Mouse (Mus musculus) G1E (cell line): ENCODE data around the gene Mmp15. TPM values are rescaled to one million over a fixed set of nuclear protein-coding genes. Genes with fewer than 3 reads are reported as not detected.

Experiments used
- ATAC-seq: 2 replicates; pipeline ENCODE4 v1.8.0; 2016; ENCODE audit warnings: mild to moderate bottlenecking; ENCODE audit not compliant: insufficient number of reproducible peaks, poor library complexity, low FRiP score, severe bottlenecking; ENCODE audit errors: extremely low read depth
- DNase-seq: peaks from one replicate; pipeline ENCODE4 v3.0.0; 2012; ENCODE audit warnings: low spot score
- H3K27me3 ChIP-seq: 2 replicates; pipeline ENCODE4 v1.6.1; 2012; ENCODE audit warnings: mild to moderate bottlenecking, low read length, inconsistent platforms; ENCODE audit not compliant: insufficient read depth
- H3K36me3 ChIP-seq: replicated peaks from 2 replicates; pipeline ENCODE3; 2012; ENCODE audit warnings: mild to moderate bottlenecking, inconsistent platforms
- H3K4me1 ChIP-seq: 2 replicates; pipeline ENCODE4 v1.6.1; 2012; ENCODE audit warnings: low read depth, low read length, inconsistent platforms, mixed read lengths; ENCODE audit not compliant: insufficient read depth
- H3K4me3 ChIP-seq: 2 replicates; pipeline ENCODE4 v1.5.1; 2012; ENCODE audit warnings: low read depth, mild to moderate bottlenecking, inconsistent platforms, low read length, moderate library complexity, mixed read lengths
- H3K9me3 ChIP-seq: replicated peaks from 2 replicates; pipeline ENCODE4 v1.6.1; 2012; ENCODE audit warnings: inconsistent platforms
- CTCF ChIP-seq: IDR thresholded peaks from 2 replicates; pipeline ENCODE4 v1.5.1; 2012; ENCODE audit warnings: low read depth, low read length, inconsistent platforms, mixed read lengths
- GATA1 ChIP-seq: IDR thresholded peaks from 2 replicates; pipeline ENCODE4 v1.6.1; 2012; ENCODE audit warnings: borderline replicate concordance, low read length, inconsistent platforms, mixed read lengths
- GATA2 ChIP-seq: IDR thresholded peaks from 2 replicates; pipeline ENCODE4 v1.6.1; 2012; ENCODE audit warnings: low read depth, low read length, inconsistent platforms, borderline replicate concordance
- POLR2AphosphoS5 ChIP-seq: IDR thresholded peaks from 2 replicates; pipeline ENCODE4 v1.6.1; 2012; ENCODE audit warnings: low read depth, low read length, inconsistent platforms; ENCODE audit not compliant: insufficient replicate concordance
- TAL1 ChIP-seq: conservative IDR thresholded peaks from 2 replicates; pipeline ENCODE4 v1.6.1; 2012; ENCODE audit warnings: low read depth, low read length, inconsistent platforms, mixed read lengths
- polyA plus RNA-seq: library from polyadenylated mRNA; stranded (reverse); fragments of >175 nt; gene quantifications from 2 replicates; pipeline ENCODE4 v1.2.3, GENCODE M21; 2012
- total RNA-seq, 2 experiments: library from RNA; stranded (forward) in 1 of 2; stranded (reverse) in 1 of 2; fragments of 200-1000 nt in 1 of 2; fragments of >200 nt in 1 of 2; fragmentation: Nextera tagmentation in 1 of 2; gene quantifications; 2 replicates each; pipeline ENCODE4 v1.2.3; 2014 to 2017

Gene Mmp15
- total and polyA plus RNA-seq, 3 experiments, result 0.01 to 0.05 TPM; not detected in 1

DNA sequence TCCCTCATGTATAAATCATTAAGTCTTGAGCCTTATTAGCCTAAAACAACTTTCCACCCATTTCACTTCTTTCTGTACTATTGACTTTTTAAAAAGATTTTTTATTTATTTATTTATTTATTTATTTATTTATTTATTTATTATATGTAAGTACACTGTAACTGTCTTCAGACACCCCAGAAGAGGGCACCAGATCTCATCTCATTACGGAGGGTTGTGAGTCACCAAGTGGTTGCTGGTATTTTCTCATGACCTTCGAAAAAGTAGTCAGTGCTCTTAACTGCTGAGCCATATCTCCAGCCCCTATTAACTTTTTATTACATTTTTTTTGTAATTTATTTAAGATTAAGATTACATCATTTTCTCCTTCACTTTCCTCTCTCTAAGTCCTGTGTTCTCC, 37.4 kb upstream of the Mmp15 start:
- Histone ChIP-seq H3K9me3 (no peaks in the 10 kb centered on the region), H3K4me1 (no peaks in the 10 kb centered on the region), H3K4me3 (no peak overlapping the region), H3K36me3 (no peaks in the 10 kb centered on the region), H3K27me3 (peaks cover 22% of the 10 kb centered on the region)
- no peak for TF ChIP-seq POLR2AphosphoS5
- no peak for TF ChIP-seq TAL1
- no peak for TF ChIP-seq GATA1
- DNase-seq (no peak), ATAC-seq (no peak)

DNA sequence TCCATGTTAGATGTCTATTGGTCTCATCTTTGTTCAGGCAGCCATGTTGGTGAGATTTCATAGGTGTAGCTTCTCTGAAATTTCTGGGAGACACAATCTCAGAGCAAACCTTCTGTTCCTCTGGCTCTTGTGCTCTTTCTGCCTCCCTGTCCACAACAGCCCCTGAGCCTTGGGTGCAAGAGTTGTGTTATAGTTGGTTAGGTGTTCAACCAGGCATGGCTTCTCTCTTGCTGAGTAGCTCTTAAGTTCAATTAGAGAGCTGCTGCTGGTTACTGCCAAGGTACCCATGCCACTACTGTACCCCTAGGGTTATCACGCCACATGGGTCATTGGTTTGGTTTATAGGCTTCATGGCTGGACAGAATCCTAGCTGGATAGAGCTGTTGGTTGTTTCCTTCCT, 36.7 kb upstream of the Mmp15 start:
- TF ChIP-seq TAL1 (no peak), POLR2AphosphoS5 (no peak), CTCF (no peak), GATA2 (no peak), GATA1 (no peak)

DNA sequence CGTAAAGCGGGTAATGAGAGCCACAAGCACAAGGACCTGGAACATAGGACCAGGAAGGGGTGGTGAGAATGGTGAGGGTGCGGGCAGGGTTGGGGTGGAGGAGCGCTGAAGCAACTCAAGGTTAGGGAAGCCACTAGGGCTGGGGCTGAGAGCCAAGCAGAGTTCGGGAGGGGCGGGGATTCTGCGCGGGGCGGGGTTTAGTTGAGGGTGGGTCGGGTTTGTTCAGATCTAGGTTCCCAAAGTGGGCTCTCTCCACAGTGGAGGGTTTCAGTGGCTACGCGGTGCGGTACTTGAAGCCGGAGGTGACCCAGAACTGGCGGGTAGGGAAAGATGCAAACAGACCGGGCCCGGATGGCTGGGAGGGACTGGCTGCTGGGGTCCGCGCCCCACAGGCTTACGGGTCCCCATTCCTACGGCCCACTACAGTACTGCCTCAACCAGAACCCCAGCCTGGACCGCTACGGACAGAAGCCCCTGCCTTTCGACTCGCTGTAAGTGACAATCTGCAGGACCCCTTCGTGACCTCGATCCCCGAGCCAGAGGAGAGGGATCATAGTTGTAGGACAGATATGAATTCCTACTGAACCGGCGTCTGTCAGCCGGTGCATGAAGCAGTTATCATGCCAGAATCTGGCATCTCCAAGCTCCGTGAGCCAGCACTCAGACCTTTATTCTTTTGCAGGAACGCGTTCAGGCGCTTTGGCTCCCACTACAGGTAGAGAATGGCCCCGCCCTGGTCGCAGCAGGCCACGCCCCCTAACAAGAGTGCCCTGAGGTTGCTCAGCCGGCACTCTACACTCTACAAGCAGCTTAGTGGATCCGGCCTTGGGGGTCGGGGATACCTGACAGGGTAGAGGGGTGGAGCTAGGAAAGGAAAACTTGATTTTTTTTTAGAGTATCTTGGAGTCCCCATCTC, 31.6 kb upstream of the Mmp15 start:
- no peak for DNase-seq
- no peaks in the 10 kb centered on the region for H3K9me3 ChIP-seq
- ATAC-seq, result no peak

More for the DNA sequence above, 36.7 kb upstream of the Mmp15 start:
- ATAC-seq, result no peak
- H3K4me3 ChIP-seq, result no peak overlapping the region
- H3K36me3 ChIP-seq, result no peaks in the 10 kb centered on the region
- no peaks in the 10 kb centered on the region for H3K9me3 ChIP-seq
- H3K27me3 ChIP-seq, result peaks cover 28% of the 10 kb centered on the region
- peaks cover 1% of the 10 kb centered on the region; the same call in 1 of the 2 replicates for H3K4me1 ChIP-seq
- no peak for DNase-seq

DNA sequence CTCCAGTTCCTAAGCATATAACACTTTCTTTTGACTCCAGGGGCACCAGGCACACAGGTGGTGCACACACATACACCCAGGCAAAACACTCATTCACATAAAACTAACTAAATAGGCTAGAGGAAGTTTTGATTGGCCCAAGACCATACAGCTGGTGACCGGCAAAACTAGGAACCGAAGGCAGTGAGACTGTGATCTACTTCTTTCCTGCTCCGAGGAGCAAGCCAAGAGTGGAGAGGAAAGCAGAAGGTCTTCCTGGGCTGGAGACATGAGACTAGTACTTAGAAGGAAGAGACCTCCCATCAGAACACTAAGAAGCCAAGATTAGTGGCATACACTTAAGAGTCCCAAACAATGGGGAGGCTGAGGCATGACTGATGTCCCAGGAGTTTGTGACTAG, 28.9 kb upstream of the Mmp15 start:
- H3K27me3 ChIP-seq, result peaks cover 23% of the 10 kb centered on the region
- no peaks in the 10 kb centered on the region; the same call in 1 of the 2 replicates for H3K9me3 ChIP-seq
- peaks cover 42% of the 10 kb centered on the region for H3K36me3 ChIP-seq
- ATAC-seq, result no peak
- TF ChIP-seq CTCF (no peak), TAL1 (no peak), GATA1 (no peak), POLR2AphosphoS5 (no peak), GATA2 (no peak)
- DNase-seq, result no peak
- H3K4me1 ChIP-seq, result peaks cover 13% of the 10 kb centered on the region
- no peak overlapping the region for H3K4me3 ChIP-seq

More for the DNA sequence above, 31.6 kb upstream of the Mmp15 start:
- H3K27me3 ChIP-seq, result peaks cover 24% of the 10 kb centered on the region
- H3K36me3 ChIP-seq, result peaks cover 15% of the 10 kb centered on the region
- no peak overlapping the region for H3K4me3 ChIP-seq
- TF ChIP-seq CTCF (no peak), GATA1 (no peak), TAL1 (no peak), POLR2AphosphoS5 (no peak), GATA2 (no peak)
- H3K4me1 ChIP-seq, result peaks cover 6% of the 10 kb centered on the region

DNA sequence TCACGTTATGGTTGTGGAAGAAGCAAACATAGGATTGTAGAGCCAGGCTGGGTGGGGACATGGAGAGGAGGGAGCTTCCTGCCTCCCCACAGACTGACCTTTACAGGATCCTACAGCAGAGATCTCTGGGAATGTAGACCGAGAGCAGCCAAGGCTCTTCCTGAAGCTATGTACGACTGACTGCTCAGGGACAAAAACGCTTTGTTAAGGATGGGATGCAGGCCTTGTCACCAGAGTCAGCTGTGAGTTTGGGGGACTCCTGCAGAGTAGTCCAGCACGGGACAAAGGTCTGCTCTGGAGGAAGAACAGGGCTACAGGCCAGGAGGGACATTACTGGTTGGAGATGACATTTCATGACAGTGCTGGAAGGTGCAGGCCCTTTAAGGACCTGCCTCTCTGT, 27.4 kb upstream of the Mmp15 start:
- no peak overlapping the region for H3K4me3 ChIP-seq
- H3K27me3 ChIP-seq, result peaks cover 18% of the 10 kb centered on the region
- peaks cover 15% of the 10 kb centered on the region for H3K4me1 ChIP-seq
- DNase-seq (no peak), ATAC-seq (no peak)
- TF ChIP-seq GATA2 (no peak), TAL1 (no peak), GATA1 (no peak), POLR2AphosphoS5 (no peak), CTCF (no peak)
- H3K36me3 ChIP-seq, result peaks cover 56% of the 10 kb centered on the region
- peaks cover 4% of the 10 kb centered on the region; the same call in 1 of the 2 replicates for H3K9me3 ChIP-seq

DNA sequence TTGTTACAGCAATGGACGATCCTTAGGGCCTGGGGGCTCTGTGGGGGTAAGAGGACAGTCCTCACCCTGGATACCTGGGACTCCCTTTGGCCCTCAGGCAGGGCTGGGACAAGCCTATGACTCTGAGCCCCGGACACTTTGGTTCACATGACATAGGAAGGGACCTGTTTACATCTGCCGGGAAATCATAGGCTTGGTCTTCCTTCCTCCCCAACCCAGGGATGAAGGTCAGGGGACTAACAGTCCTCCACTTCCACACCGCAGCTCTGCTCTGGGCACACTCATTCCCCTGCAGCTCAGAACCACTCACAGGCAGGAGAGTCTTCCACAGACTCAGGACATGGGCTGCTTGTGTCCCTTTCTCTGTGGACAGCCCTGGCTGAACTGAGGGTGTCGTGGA, 25.2 kb upstream of the Mmp15 start:
- ATAC-seq, result no peak
- no peak for DNase-seq
- peaks cover 60% of the 10 kb centered on the region for H3K36me3 ChIP-seq
- peaks cover 4% of the 10 kb centered on the region; the same call in 1 of the 2 replicates for H3K9me3 ChIP-seq
- TF ChIP-seq GATA2 (no peak), TAL1 (no peak), CTCF (no peak), POLR2AphosphoS5 (no peak), GATA1 (no peak)
- H3K4me1 ChIP-seq, result peaks cover 25% of the 10 kb centered on the region
- no peak overlapping the region for H3K4me3 ChIP-seq
- peaks cover 3% of the 10 kb centered on the region; the same call in 1 of the 2 replicates for H3K27me3 ChIP-seq
